Mouse (Mus musculus): ENCODE measurements at regions not wholly inside any gene's neighbourhood (a gene's known extent, or its start where the extent isn't known, plus 50 kb on each side); places are given as distances from the start of the nearest gene placed in this dataset.
A peak's percentile ranks its signal among the peaks of the same experiment; 100 is the strongest.

- H3K79me2 ChIP-seq (ENCODE audit: inconsistent target) = no peaks in the 10 kb centered on the region
- no peak overlapping the region for H3K27ac ChIP-seq
- no peaks in the 10 kb centered on the region for H3K36me3 ChIP-seq (ENCODE audit: inconsistent target)
- H3K4me3 ChIP-seq (ENCODE audit: inconsistent target) = no peak overlapping the region
Observed at GRCm38 (mm10) chr13:97616919-97617318, 143.5 kb downstream of the Gm10260 start.

DNA sequence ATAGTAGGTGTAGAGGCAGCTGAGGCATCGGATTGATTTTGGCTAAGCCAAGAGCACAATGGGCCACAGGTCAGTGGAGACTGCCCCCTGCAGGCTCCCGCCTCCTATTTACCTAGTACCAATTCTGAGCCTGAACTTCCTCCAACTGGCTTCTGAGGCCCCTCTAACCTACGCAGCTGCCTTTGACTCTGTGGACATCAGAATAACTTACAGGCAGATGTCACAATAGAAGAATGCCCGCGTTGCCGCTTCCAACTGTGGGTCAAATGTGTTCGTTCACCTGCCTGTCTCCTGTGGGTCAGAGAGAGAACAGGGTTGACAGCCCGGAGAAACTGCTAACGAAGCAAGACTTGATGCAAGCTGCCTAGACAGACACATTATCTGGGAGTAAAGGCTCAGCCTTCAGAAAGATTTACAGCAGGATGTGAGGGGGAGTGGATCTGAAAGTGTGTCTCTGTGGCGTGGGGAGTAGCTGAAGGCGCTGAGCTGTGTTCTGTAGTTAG lies 153.2 kb downstream of the Gm10260 start:
- no peaks in the 10 kb centered on the region for H3K79me2 ChIP-seq (ENCODE audit: inconsistent target)
- no peaks in the 10 kb centered on the region for H3K36me3 ChIP-seq (ENCODE audit: inconsistent target)
- H3K27ac ChIP-seq = no peak overlapping the region
- WGBS (ENCODE audit: missing documents) = 23% methylated on average over 11 of the region's 11 CpGs
- H3K4me3 ChIP-seq (ENCODE audit: inconsistent target) = no peak overlapping the region

- no peaks in the 10 kb centered on the region for H3K79me2 ChIP-seq (ENCODE audit: inconsistent target)
- H3K27ac ChIP-seq = no peak overlapping the region
- 79% methylated on average over 3 of the region's 3 CpGs for WGBS (ENCODE audit: missing documents)
- H3K4me3 ChIP-seq (ENCODE audit: inconsistent target) = no peak overlapping the region
- H3K36me3 ChIP-seq (ENCODE audit: inconsistent target) = no peaks in the 10 kb centered on the region
Observed at GRCm38 (mm10) chr13:97604451-97604850, 156.0 kb downstream of the Gm10260 start.

DNA sequence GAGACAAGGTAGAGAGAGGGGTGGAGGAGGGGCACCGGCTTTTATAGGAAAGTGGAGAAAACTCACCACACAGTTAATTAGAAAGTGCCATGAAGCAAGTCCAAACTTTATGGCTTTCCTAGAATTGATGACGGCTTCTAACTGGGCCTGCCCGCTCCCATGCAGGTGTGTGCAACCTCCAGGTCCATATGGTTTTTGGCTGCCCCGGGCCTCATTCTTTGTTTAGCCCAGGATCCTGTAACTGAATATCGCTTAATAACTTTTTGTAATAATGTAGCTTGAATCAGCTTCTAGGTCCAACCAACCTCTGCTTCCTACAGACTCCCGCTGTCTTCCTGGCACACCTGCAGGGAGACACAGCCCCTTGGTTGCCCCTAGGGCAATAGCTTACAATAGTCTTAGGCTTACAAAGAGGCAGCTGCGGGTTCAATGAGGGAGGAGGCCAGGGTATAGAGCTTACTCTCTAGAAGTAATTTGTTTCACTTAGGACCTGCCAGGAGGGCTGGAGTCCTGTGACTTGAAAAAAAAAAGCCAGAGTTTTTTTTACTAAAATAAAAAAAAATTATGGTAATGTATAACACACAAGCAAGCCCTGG lies 159.2 kb downstream of the Gm10260 start:
- 95% methylated on average over 7 of the region's 7 CpGs for WGBS (ENCODE audit: missing documents)
- Histone ChIP-seq H3K4me3 (ENCODE audit: inconsistent target) (no peak overlapping the region), H3K79me2 (ENCODE audit: inconsistent target) (no peaks in the 10 kb centered on the region), H3K27ac (no peak overlapping the region), H3K36me3 (ENCODE audit: inconsistent target) (no peaks in the 10 kb centered on the region)

- Histone ChIP-seq H3K79me2 (ENCODE audit: inconsistent target) (no peaks in the 10 kb centered on the region), H3K36me3 (ENCODE audit: inconsistent target) (no peaks in the 10 kb centered on the region), H3K4me3 (ENCODE audit: inconsistent target) (no peak overlapping the region), H3K27ac (no peak overlapping the region)
- WGBS (ENCODE audit: missing documents) = 95% methylated on average over 7 of the region's 7 CpGs
Observed at GRCm38 (mm10) chr13:97600136-97600535, 160.3 kb downstream of the Gm10260 start.

DNA sequence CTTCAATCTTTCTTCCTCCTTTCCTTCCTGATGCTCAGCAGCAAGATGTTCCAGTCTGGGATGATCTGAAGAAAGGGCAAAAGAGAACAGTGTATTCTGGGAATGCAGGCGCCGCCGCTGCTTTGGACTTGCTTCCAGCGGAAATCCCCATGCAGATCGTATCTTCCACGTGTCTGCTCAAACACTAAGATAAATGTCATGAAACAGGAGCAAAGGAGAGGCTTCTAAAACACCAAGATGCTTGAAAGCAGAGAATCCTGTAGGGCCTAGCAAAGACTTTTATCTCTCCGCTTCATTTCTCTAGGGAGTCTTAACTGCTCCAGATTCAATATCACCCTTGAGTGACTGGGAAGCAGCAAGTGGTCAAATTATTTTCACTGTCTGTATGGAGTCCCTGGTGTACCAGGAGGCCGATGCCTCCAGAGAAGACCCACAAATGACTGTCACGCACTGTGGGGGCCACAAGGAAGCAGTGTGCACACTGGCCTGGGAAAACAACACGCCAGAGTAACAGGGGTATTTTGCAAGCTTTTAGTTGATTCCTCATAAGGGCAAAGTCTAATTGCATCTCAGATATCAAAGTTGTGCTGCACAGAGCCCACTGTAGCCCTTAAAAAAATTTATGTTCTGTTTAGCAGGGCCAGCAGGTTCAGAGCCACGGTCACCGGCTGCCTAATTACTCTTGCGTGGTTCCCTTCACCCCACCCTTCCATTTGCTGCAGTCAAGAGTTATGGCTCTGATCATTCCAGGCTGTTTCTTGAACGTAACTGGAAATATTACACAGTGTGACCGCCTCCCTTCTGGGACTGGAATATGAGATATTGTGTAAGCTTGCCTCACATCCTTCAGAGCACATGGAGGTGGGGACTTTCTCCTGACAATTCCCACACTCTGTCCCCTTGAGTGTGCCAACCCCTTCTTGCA lies 161.7 kb downstream of the Gm10260 start:
- 98% methylated on average over 15 of the region's 15 CpGs for WGBS (ENCODE audit: missing documents)
- Histone ChIP-seq H3K27ac (no peak overlapping the region), H3K79me2 (ENCODE audit: inconsistent target) (no peaks in the 10 kb centered on the region), H3K4me3 (ENCODE audit: inconsistent target) (no peak overlapping the region), H3K36me3 (ENCODE audit: inconsistent target) (no peaks in the 10 kb centered on the region)

GRCm38 (mm10) chr13:97594851-97595250 lies 165.6 kb downstream of the Gm10260 start:
- 94% methylated on average over 4 of the region's 4 CpGs for WGBS (ENCODE audit: missing documents)
- H3K4me3 ChIP-seq (ENCODE audit: inconsistent target) = no peak overlapping the region
- no peaks in the 10 kb centered on the region for H3K36me3 ChIP-seq (ENCODE audit: inconsistent target)
- no peaks in the 10 kb centered on the region for H3K79me2 ChIP-seq (ENCODE audit: inconsistent target)
- no peak overlapping the region for H3K27ac ChIP-seq

GRCm38 (mm10) chr13:97589626-97590025 lies 170.8 kb downstream of the Gm10260 start:
- 100% methylated on average over 7 of the region's 8 CpGs for WGBS (ENCODE audit: missing documents)
- Histone ChIP-seq H3K36me3 (ENCODE audit: inconsistent target) (no peaks in the 10 kb centered on the region), H3K79me2 (ENCODE audit: inconsistent target) (no peaks in the 10 kb centered on the region), H3K4me3 (ENCODE audit: inconsistent target) (no peak overlapping the region), H3K27ac (no peak overlapping the region)

GRCm38 (mm10) chr13:97588085-97588484 lies 172.3 kb downstream of the Gm10260 start:
- Histone ChIP-seq H3K36me3 (ENCODE audit: inconsistent target) (no peaks in the 10 kb centered on the region), H3K79me2 (ENCODE audit: inconsistent target) (no peaks in the 10 kb centered on the region), H3K4me3 (ENCODE audit: inconsistent target) (no peak overlapping the region), H3K27ac (no peak overlapping the region)
- 91% methylated on average over 1 of the region's 1 CpGs for WGBS (ENCODE audit: missing documents)

DNA sequence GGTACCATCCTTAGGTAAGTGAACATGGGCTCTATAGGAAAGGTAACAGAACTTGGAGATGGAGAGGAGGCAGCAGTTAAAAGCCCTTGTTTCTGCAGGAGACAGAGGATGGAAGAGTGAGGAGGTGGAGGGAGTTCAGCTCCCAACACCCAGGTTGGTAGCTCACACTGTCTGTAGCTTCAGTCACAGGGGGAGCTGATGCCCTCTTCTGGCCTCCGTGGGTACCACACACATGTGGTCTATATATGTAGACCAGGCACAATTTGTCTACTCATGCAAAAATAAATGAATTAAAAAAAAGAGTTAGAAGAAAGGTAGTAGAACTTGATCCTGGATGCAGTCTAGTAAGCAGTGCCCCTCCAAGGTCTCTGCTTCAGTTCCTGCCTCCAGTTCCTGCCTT lies 173.3 kb downstream of the Gm10260 start:
- H3K79me2 ChIP-seq (ENCODE audit: inconsistent target) = no peaks in the 10 kb centered on the region
- H3K4me3 ChIP-seq (ENCODE audit: inconsistent target) = no peak overlapping the region
- WGBS (ENCODE audit: missing documents) = 94% methylated on average over 1 of the region's 1 CpGs
- H3K36me3 ChIP-seq (ENCODE audit: inconsistent target) = no peaks in the 10 kb centered on the region
- H3K27ac ChIP-seq = no peak overlapping the region

GRCm38 (mm10) chr13:97584045-97584444 lies 176.4 kb downstream of the Gm10260 start:
- Histone ChIP-seq H3K27ac (peak overlapping the region; percentile 74), H3K79me2 (ENCODE audit: inconsistent target) (no peaks in the 10 kb centered on the region), H3K36me3 (ENCODE audit: inconsistent target) (no peaks in the 10 kb centered on the region), H3K4me3 (ENCODE audit: inconsistent target) (no peak overlapping the region)
- 0% methylated on average over 4 of the region's 4 CpGs for WGBS (ENCODE audit: missing documents)

DNA sequence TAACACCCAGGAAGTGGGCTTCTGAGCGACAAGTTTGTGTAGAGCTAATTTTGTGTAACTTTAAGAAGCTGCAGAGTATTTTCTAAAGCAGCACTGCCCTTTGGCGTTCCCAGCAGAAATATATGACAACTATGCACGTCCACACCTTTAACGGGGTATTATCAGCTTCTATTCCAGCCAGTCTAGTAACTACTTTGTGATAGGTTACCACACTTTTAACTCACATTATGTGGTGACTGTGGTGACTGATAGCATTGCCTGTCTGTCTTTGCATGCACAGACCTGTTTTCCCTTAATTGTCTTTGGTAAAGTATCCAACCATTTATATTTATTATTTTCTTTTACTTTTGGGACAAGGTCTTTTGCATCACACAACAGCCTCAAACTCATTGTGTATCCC lies 179.1 kb downstream of the Gm10260 start:
- Histone ChIP-seq H3K36me3 (ENCODE audit: inconsistent target) (0 out of 2 replicates have a peak, but pooled peaks cover under 1% of the 10 kb centered on the region), H3K4me3 (ENCODE audit: inconsistent target) (no peak overlapping the region), H3K27ac (no peak overlapping the region), H3K79me2 (ENCODE audit: inconsistent target) (no peaks in the 10 kb centered on the region)
- WGBS (ENCODE audit: missing documents) = 98% methylated on average over 4 of the region's 4 CpGs

DNA sequence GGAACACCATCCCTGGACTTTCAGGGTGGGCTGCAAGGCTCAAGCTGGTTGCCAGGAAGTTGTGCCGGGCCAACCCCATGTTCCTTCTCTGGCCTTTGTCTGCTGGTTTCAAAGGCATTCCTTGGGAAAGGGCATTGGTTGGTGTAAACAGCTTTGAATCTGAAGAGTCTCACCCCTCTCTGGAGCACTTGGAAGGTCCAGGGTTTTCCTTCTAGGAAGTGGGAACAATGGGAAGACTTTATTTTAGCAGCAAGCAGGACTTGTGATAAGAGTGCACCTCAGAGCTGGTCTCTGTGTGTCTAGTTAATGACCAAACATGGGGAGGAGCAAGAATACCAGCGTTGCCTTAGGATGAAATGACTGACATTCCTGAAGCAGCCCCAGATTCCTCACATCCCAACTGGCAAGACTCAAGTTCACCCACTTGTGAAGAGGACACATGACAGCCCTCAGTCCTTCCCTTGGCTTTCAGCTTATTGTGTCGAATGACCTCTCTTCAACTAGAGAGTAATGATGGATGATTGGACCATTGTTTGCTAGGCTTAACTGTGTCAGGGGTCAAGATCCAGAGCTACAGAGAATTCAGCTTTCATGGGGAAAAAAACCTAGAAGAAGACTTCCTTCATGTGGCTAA lies 180.1 kb downstream of the Gm10260 start:
- H3K4me3 ChIP-seq (ENCODE audit: inconsistent target) = no peak overlapping the region
- H3K27ac ChIP-seq = no peak overlapping the region
- 85% methylated on average over 3 of the region's 3 CpGs for WGBS (ENCODE audit: missing documents)
- 0 out of 2 replicates have a peak, but pooled peaks cover 5% of the 10 kb centered on the region for H3K36me3 ChIP-seq (ENCODE audit: inconsistent target)
- no peaks in the 10 kb centered on the region for H3K79me2 ChIP-seq (ENCODE audit: inconsistent target)

- 0 out of 2 replicates have a peak, but pooled peaks cover 5% of the 10 kb centered on the region for H3K36me3 ChIP-seq (ENCODE audit: inconsistent target)
Observed at GRCm38 (mm10) chr13:97578595-97578994, 181.8 kb downstream of the Gm10260 start.

More at GRCm38 (mm10) chr13:97578595-97578994, 181.8 kb downstream of the Gm10260 start:
- 46% methylated on average over 5 of the region's 5 CpGs for WGBS (ENCODE audit: missing documents)
- Histone ChIP-seq H3K4me3 (ENCODE audit: inconsistent target) (no peak overlapping the region), H3K27ac (no peak overlapping the region), H3K79me2 (ENCODE audit: inconsistent target) (no peaks in the 10 kb centered on the region)
